Mouse (Mus musculus) limb, embryonic 11.5 days (tissue): ENCODE measurements around the gene Jak1. TPM values are rescaled to one million over a fixed set of nuclear protein-coding genes. Genes with fewer than 3 reads are reported as not detected.

Experiments
- ATAC-seq: fragments of 200-750 bp; cut with Nextera tagmentation; 2 replicates; pipeline ENCODE4 v1.8.0; 2017; ENCODE audit warnings: low read depth; ENCODE audit not compliant: insufficient number of reproducible peaks, low FRiP score, low TSS enrichment
- DNase-seq: peaks from one replicate; pipeline ENCODE4 v3.0.0-alpha.2; 2015; ENCODE audit warnings: low spot score
- H3K27ac ChIP-seq: fragments of 300-500 bp; sonication (generic); replicated peaks from 2 replicates; pipeline ENCODE4 v1.5.1; 2014; ENCODE audit warnings: low read depth, mild to moderate bottlenecking, low read length
- H3K27me3 ChIP-seq: fragments of 300-500 bp; sonication (generic); 2 replicates; pipeline ENCODE4 v1.6.1; 2014; ENCODE audit warnings: mild to moderate bottlenecking, low read length, mixed read lengths; ENCODE audit not compliant: control insufficient read depth, insufficient read depth
- H3K36me3 ChIP-seq: fragments of 300-500 bp; sonication (generic); 2 replicates; pipeline ENCODE4 v1.6.1; 2014; ENCODE audit warnings: mild to moderate bottlenecking, low read length, moderate library complexity, mixed read lengths; ENCODE audit not compliant: control insufficient read depth, insufficient read depth
- H3K4me1 ChIP-seq: fragments of 300-500 bp; sonication (generic); 2 replicates; pipeline ENCODE4 v1.6.1; 2014; ENCODE audit warnings: low read length, mixed read lengths; ENCODE audit not compliant: control insufficient read depth, insufficient read depth
- H3K4me2 ChIP-seq: fragments of 300-500 bp; sonication (generic); 2 replicates; pipeline ENCODE4 v1.6.1; 2014; ENCODE audit warnings: low read depth, mild to moderate bottlenecking, moderate library complexity; ENCODE audit not compliant: severe bottlenecking
- H3K4me3 ChIP-seq: fragments of 300-500 bp; sonication (generic); 2 replicates; pipeline ENCODE4 v1.5.1; 2014; ENCODE audit warnings: low read depth, low read length
- H3K9ac ChIP-seq: fragments of 300-500 bp; sonication (generic); 2 replicates; pipeline ENCODE4 v1.6.1; 2014; ENCODE audit warnings: mild to moderate bottlenecking, low read length
- H3K9me3 ChIP-seq: fragments of 300-500 bp; sonication (generic); 2 replicates; pipeline ENCODE4 v1.6.1; 2016; ENCODE audit warnings: low read length; ENCODE audit not compliant: control insufficient read depth
- WGBS: fragments of 180-500 bp; shearing (Covaris S2); extraction: QIAGEN DNeasy Blood & Tissue Kit; methylation state at CpG from one replicate; pipeline ENCODE4 v1.1.7; 2014; 5-methylcytosine and 5-hydroxymethylcytosine counted together
- polyA plus RNA-seq: library from polyadenylated mRNA; unstranded; fragments of >200 nt; fragmentation: Nextera tagmentation; extraction: Ambion mirVana; gene quantifications from 2 replicates; pipeline ENCODE4 v1.2.1, GENCODE M21; 2014

Gene Jak1
- polyA plus RNA-seq, 1 experiment from 2014 or later = 61.3 TPM

- Histone ChIP-seq H3K4me2 (no peak overlapping the region), H3K4me3 (no peak overlapping the region), H3K9me3 (no peaks in the 10 kb centered on the region), H3K4me1 (0 out of 2 replicates have a peak, but pooled peaks cover under 1% of the 10 kb centered on the region), H3K27ac (no peak overlapping the region), H3K36me3 (no peaks in the 10 kb centered on the region), H3K27me3 (peaks cover 1% of the 10 kb centered on the region; the same call in 1 of the 2 replicates), H3K9ac (no peak overlapping the region)
- 66% methylated on average over 12 of the region's 12 CpGs for WGBS
- ATAC-seq = no peak
- no peak for DNase-seq
Observed at GRCm38 (mm10) chr4:101298311-101298990, 33.4 kb upstream of the Jak1 start.

DNA sequence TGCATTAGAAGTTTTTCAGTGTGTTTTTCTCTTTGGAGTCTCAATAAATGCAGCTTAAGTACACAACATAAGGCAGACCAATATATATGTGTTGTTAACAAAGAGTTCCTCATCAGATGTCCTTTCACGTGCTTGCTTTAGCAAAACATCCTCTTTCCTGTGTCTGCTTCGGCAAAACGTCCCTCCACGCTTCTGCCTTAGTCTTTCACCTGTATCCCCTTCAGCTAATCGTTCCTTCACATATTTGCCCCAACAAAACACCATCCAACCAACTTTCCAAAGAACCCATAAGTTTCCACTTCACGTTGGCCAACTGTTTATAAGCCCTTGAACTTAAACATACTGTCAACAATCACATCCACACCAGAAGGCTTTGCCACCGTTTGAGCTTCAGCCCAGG lies 31.8 kb upstream of the Jak1 start:
- H3K36me3 ChIP-seq = no peaks in the 10 kb centered on the region
- H3K4me3 ChIP-seq = no peak overlapping the region
- H3K27me3 ChIP-seq = peaks cover 9% of the 10 kb centered on the region
- no peak for ATAC-seq
- H3K27ac ChIP-seq = no peak overlapping the region
- 76% methylated on average over 7 of the region's 7 CpGs for WGBS
- no peak overlapping the region for H3K9ac ChIP-seq
- H3K4me2 ChIP-seq = no peak overlapping the region
- H3K4me1 ChIP-seq = 0 out of 2 replicates have a peak, but pooled peaks cover 5% of the 10 kb centered on the region
- no peaks in the 10 kb centered on the region for H3K9me3 ChIP-seq
- DNase-seq = no peak

DNA sequence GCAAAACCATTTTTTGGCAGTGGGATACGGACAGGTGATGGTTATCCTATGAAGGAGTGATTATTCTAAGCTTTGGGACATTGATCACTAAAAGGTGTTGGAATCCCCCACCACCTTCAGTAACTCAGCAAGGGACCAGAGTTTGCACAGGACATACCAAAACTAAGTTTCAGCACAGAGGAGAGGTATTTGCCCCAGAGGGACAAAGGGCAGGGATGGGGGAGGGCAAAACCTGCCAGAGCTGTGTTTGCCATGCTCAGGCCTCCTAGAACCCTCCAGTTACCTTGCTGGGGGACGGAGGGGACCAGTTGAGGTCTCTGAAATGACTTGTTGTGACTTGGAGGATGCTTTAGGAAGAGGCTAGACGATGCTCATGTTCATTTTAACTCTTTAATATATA lies 30.7 kb upstream of the Jak1 start:
- DNase-seq (no peak), ATAC-seq (no peak)
- Histone ChIP-seq H3K27ac (no peak overlapping the region), H3K9ac (no peak overlapping the region), H3K4me3 (no peak overlapping the region), H3K9me3 (no peaks in the 10 kb centered on the region), H3K27me3 (peaks cover 9% of the 10 kb centered on the region), H3K36me3 (no peaks in the 10 kb centered on the region), H3K4me2 (no peak overlapping the region), H3K4me1 (0 out of 2 replicates have a peak, but pooled peaks cover 5% of the 10 kb centered on the region)
- 75% methylated on average over 3 of the region's 3 CpGs for WGBS

DNA sequence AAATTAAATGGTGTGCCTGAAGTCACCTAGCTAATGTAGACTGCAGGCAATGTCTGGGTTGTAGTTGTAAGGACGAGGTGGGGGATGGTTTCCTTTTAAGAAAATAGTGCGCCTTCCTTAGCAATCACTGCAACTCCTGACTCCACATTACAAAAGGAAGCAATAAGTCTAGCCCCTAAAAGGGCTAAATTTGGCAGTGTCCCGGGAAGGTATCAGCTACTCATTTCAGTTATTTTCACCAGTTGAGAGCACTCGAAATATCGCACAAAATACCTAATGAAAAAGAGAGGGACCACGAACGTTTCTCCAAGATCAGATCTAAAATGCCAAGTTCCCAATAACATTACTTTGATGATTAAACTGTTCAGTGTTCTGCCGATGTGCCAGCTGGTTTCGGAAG lies 28.6 kb upstream of the Jak1 start:
- no peak overlapping the region for H3K27ac ChIP-seq
- H3K4me1 ChIP-seq = 0 out of 2 replicates have a peak, but pooled peaks cover 5% of the 10 kb centered on the region
- H3K36me3 ChIP-seq = no peaks in the 10 kb centered on the region
- 39% methylated on average over 9 of the region's 9 CpGs for WGBS
- no peaks in the 10 kb centered on the region for H3K9me3 ChIP-seq
- no peak overlapping the region; the same call in 1 of the 2 replicates for H3K4me3 ChIP-seq
- no peak overlapping the region for H3K9ac ChIP-seq
- no peak for ATAC-seq
- peaks cover 9% of the 10 kb centered on the region for H3K27me3 ChIP-seq
- peak overlapping the region; percentile 91; the same call in 1 of the 2 replicates for H3K4me2 ChIP-seq
- DNase-seq = no peak

DNA sequence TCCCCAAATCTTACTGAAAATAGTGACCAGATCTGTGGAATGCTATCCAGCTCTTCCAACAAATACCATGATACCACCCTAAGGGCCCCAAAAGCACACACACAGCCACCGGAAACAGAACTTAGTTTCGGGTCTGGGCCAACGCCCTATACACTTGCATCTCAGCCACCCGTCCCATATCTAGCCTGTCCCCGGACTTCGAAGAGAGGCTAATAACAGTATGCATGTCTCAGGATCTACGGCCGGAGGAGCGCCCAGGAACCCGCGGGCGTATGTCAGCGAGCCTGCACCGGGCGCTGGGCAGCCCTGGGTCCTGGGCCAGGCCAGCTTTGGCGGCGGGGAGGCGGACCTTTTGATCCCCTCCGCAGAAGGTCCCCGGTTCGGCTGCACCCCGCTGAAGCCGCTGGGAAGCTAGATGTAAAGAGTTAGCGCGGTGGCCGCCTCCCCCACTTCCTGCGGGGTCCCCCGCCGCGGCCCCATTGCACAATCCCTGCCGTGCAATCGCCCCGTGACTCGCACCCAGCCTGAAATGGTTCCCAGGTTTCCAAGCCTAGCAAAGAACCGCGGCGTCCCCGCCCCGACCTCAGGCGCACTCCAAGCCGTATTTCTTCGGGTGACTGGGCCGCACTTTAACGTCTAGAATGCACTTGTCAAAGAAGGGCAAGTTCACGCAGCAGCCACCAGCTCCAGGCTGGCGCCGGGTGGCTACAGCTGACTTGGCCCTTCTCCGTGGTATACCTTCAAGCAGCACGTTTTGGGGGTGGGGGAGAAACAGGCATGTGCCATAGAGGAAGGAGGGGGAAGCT lies 27.9 kb upstream of the Jak1 start:
- H3K27ac ChIP-seq = no peak overlapping the region
- H3K4me3 ChIP-seq = peak overlapping the region; percentile 46
- H3K9me3 ChIP-seq = no peaks in the 10 kb centered on the region
- peak overlapping the region; percentile 91 for H3K4me2 ChIP-seq
- WGBS = under 1% methylated on average over 49 of the region's 49 CpGs
- H3K36me3 ChIP-seq = no peaks in the 10 kb centered on the region
- H3K9ac ChIP-seq = peak overlapping the region; percentile 45; the same call in 1 of the 2 replicates
- ATAC-seq (peak; percentile 36; the same call in 1 of the 2 replicates), DNase-seq (peak; percentile 65)
- H3K27me3 ChIP-seq = peaks cover 9% of the 10 kb centered on the region
- 0 out of 2 replicates have a peak, but pooled peaks cover 5% of the 10 kb centered on the region for H3K4me1 ChIP-seq

DNA sequence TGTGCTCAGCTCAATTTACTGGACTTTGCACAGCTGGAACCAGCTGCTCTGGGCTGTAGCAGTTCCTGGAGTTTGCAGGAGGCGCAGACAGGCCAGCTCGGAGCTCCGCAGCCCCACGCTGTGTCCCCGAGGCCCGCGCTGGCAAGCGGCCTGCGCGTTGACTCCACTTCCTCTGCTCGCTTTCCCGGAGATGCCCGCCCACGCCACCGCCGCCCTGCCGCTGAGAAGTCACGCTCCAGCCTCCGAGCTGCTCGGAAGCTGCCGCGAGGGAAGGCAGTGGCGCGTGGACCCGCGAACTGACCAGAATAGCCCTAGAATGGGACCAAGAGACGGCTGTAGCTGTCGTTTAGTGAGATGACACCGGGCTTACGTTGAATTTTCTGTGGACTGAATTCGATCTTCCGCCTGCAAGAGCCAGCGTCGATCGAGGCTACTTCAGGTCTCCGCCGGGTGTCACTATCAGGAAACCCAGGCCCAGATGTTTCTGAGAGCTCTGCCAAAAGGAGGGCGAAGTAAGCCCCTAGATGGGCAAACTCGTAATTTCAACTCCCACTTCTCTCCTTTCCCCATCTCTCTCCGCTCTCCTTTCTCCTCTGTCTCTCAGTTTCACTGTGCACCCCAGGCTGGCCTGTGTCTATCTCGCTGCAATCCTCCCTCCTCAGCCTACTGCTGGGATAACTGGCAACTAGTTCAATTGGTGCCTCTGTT lies 27.1 kb upstream of the Jak1 start:
- peaks cover 9% of the 10 kb centered on the region for H3K27me3 ChIP-seq
- no peaks in the 10 kb centered on the region for H3K36me3 ChIP-seq
- ATAC-seq (peak; percentile 64; the same call in 1 of the 2 replicates), DNase-seq (peak; percentile 75)
- H3K4me1 ChIP-seq = 0 out of 2 replicates have a peak, but pooled peaks cover 5% of the 10 kb centered on the region
- H3K4me3 ChIP-seq = peak overlapping the region; percentile 46
- WGBS = 2% methylated on average over 41 of the region's 41 CpGs
- H3K4me2 ChIP-seq = peak overlapping the region; percentile 91
- no peaks in the 10 kb centered on the region for H3K9me3 ChIP-seq
- H3K9ac ChIP-seq = peak overlapping the region; percentile 49
- no peak overlapping the region for H3K27ac ChIP-seq

GRCm38 (mm10) chr4:101288292-101288691 lies 23.2 kb upstream of the Jak1 start:
- H3K4me1 ChIP-seq = 0 out of 2 replicates have a peak, but pooled peaks cover 2% of the 10 kb centered on the region
- DNase-seq = no peak
- H3K9ac ChIP-seq = no peak overlapping the region
- no peak overlapping the region for H3K27ac ChIP-seq
- no peak for ATAC-seq
- whole genome bisulfite sequencing = 85% methylated on average over 11 of the region's 11 CpGs
- H3K9me3 ChIP-seq = no peaks in the 10 kb centered on the region
- H3K4me3 ChIP-seq = no peak overlapping the region
- no peak overlapping the region for H3K4me2 ChIP-seq
- no peaks in the 10 kb centered on the region for H3K36me3 ChIP-seq
- H3K27me3 ChIP-seq = peaks cover 7% of the 10 kb centered on the region

DNA sequence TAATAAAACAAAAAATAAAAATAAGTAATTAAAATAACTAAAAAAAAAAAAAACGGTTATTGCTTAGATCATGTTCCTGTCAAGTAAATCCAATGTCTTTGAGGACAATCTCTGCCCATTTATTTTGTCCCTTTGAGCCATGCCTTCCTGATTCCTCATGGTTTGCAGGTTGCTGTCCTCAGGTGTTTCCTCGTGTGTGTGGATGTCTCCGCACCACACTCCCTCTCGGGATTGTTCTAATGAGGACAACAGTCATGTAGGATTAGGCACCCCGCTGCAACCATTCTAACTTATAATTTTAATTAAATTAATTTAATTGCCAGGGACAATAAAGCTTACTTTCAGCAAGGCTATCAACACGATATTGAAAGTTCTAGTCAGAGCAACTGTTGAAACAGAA lies 21.5 kb upstream of the Jak1 start:
- WGBS = 80% methylated on average over 6 of the region's 6 CpGs
- Histone ChIP-seq H3K9ac (no peak overlapping the region), H3K36me3 (no peaks in the 10 kb centered on the region), H3K27ac (no peak overlapping the region), H3K9me3 (no peaks in the 10 kb centered on the region), H3K4me1 (no peaks in the 10 kb centered on the region), H3K27me3 (no peaks in the 10 kb centered on the region), H3K4me2 (no peak overlapping the region), H3K4me3 (no peak overlapping the region)
- ATAC-seq (no peak), DNase-seq (no peak)
